Mouse (Mus musculus) heart, embryonic 13.5 days (tissue): ENCODE results near the gene Ppp5c. TPM values are rescaled to one million over a fixed set of nuclear protein-coding genes. Genes with fewer than 3 reads are reported as not detected.

Experiments used
- ATAC-seq: fragments of 200-750 bp; cut with Nextera tagmentation; 2 replicates; pipeline ENCODE4 v1.8.0; 2017; ENCODE audit warnings: moderate TSS enrichment; ENCODE audit not compliant: insufficient number of reproducible peaks, low FRiP score, low TSS enrichment; ENCODE audit errors: extremely low read depth
- H3K27ac ChIP-seq: fragments of 300-500 bp; sonication (generic); replicated peaks from 2 replicates; pipeline ENCODE4 v1.5.1; 2015; ENCODE audit warnings: moderate library complexity, mild to moderate bottlenecking, inconsistent platforms
- H3K27me3 ChIP-seq: fragments of 300-500 bp; sonication (generic); replicated peaks from 2 replicates; pipeline ENCODE4 v1.6.1; 2015; ENCODE audit warnings: mild to moderate bottlenecking, inconsistent platforms
- H3K36me3 ChIP-seq: fragments of 300-500 bp; sonication (generic); 2 replicates; pipeline ENCODE4 v1.6.1; 2015; ENCODE audit warnings: mild to moderate bottlenecking, inconsistent platforms
- H3K4me1 ChIP-seq: fragments of 300-500 bp; sonication (generic); 2 replicates; pipeline ENCODE4 v1.6.1; 2015; ENCODE audit warnings: inconsistent platforms
- H3K4me2 ChIP-seq: fragments of 300-500 bp; sonication (generic); 2 replicates; pipeline ENCODE4 v1.6.1; 2015; ENCODE audit warnings: inconsistent platforms, mild to moderate bottlenecking, moderate library complexity
- H3K4me3 ChIP-seq: fragments of 300-500 bp; sonication (generic); 2 replicates; pipeline ENCODE4 v1.5.1; 2015; ENCODE audit warnings: moderate library complexity, mild to moderate bottlenecking, inconsistent platforms
- H3K9ac ChIP-seq: fragments of 300-500 bp; sonication (generic); 2 replicates; pipeline ENCODE4 v1.6.1; 2015; ENCODE audit warnings: inconsistent platforms, mild to moderate bottlenecking, moderate library complexity
- H3K9me3 ChIP-seq: fragments of 300-500 bp; sonication (generic); 2 replicates; pipeline ENCODE4 v1.6.1; 2016; ENCODE audit warnings: inconsistent platforms
- WGBS: fragments of 180-500 bp; shearing (Covaris S2); methylation state at CpG from one replicate; pipeline ENCODE4 v1.1.7; 2015; ENCODE audit warnings: mixed read lengths; 5-methylcytosine and 5-hydroxymethylcytosine counted together
- polyA plus RNA-seq: library from polyadenylated mRNA; unstranded; fragments of >200 nt; fragmentation: Nextera tagmentation; extraction: Ambion mirVana; gene quantifications from 2 replicates; pipeline ENCODE4 v1.2.1, GENCODE M21; 2015

The Ppp5c gene
- polyA plus RNA-seq, 1 experiment from 2014 or later = 82.3 TPM

- WGBS = 23% methylated on average over 9 of the region's 9 CpGs
- peak overlapping the region; percentile 78 for H3K4me3 ChIP-seq
- peak; percentile 7; the same call in 1 of the 2 replicates for ATAC-seq
These were observed 32.5 kb upstream of the Ppp5c start for GRCm38 (mm10) chr7:17060031-17060781.

GRCm38 (mm10) chr7:17059463-17059844 is 31.7 kb upstream of the Ppp5c start:
- peaks cover 78% of the 10 kb centered on the region for H3K4me1 ChIP-seq
- ATAC-seq = no peak
- 57% methylated on average over 3 of the region's 3 CpGs for WGBS
- H3K9ac ChIP-seq = peak overlapping the region; percentile 93
- H3K27ac ChIP-seq = peak overlapping the region; percentile 99
- peak overlapping the region; percentile 78 for H3K4me3 ChIP-seq
- no peaks in the 10 kb centered on the region for H3K27me3 ChIP-seq
- peaks cover 13% of the 10 kb centered on the region for H3K36me3 ChIP-seq
- peak overlapping the region; percentile 92 for H3K4me2 ChIP-seq
- H3K9me3 ChIP-seq = no peaks in the 10 kb centered on the region

More at GRCm38 (mm10) chr7:17060031-17060781, 32.5 kb upstream of the Ppp5c start:
- peak overlapping the region; percentile 92 for H3K4me2 ChIP-seq
- H3K9ac ChIP-seq = peak overlapping the region; percentile 93
- H3K4me1 ChIP-seq = peaks cover 75% of the 10 kb centered on the region
- no peaks in the 10 kb centered on the region for H3K27me3 ChIP-seq
- H3K36me3 ChIP-seq = peaks cover 5% of the 10 kb centered on the region
- peak overlapping the region; percentile 99 for H3K27ac ChIP-seq
- H3K9me3 ChIP-seq = no peaks in the 10 kb centered on the region

GRCm38 (mm10) chr7:17058816-17059462 is 31.2 kb upstream of the Ppp5c start:
- 30% methylated on average over 8 of the region's 8 CpGs for WGBS
- Histone ChIP-seq H3K4me3 (peak overlapping the region; percentile 33), H3K9ac (peak overlapping the region; percentile 93), H3K9me3 (no peaks in the 10 kb centered on the region), H3K4me2 (peak overlapping the region; percentile 92), H3K4me1 (peaks cover 78% of the 10 kb centered on the region), H3K27me3 (no peaks in the 10 kb centered on the region), H3K36me3 (peaks cover 18% of the 10 kb centered on the region), H3K27ac (peak overlapping the region; percentile 99)
- no peak for ATAC-seq

GRCm38 (mm10) chr7:17058071-17058689 is 30.5 kb upstream of the Ppp5c start:
- peaks cover 25% of the 10 kb centered on the region for H3K36me3 ChIP-seq
- H3K4me2 ChIP-seq = peak overlapping the region; percentile 92
- H3K9me3 ChIP-seq = no peaks in the 10 kb centered on the region
- peak; percentile 64 for ATAC-seq
- under 1% methylated on average over 15 of the region's 16 CpGs for WGBS
- H3K4me1 ChIP-seq = peaks cover 76% of the 10 kb centered on the region
- H3K4me3 ChIP-seq = peak overlapping the region; percentile 33
- H3K27ac ChIP-seq = peak overlapping the region; percentile 99
- peak overlapping the region; percentile 93 for H3K9ac ChIP-seq
- no peaks in the 10 kb centered on the region for H3K27me3 ChIP-seq

GRCm38 (mm10) chr7:17056601-17057523 is 29.1 kb upstream of the Ppp5c start:
- no peaks in the 10 kb centered on the region for H3K27me3 ChIP-seq
- ATAC-seq = peak; percentile 23; the same call in 1 of the 2 replicates
- no peaks in the 10 kb centered on the region for H3K9me3 ChIP-seq
- WGBS = 21% methylated on average over 14 of the region's 14 CpGs
- H3K4me3 ChIP-seq = peak overlapping the region; percentile 69
- H3K4me1 ChIP-seq = peaks cover 69% of the 10 kb centered on the region
- peaks cover 34% of the 10 kb centered on the region for H3K36me3 ChIP-seq
- peak overlapping the region; percentile 99 for H3K27ac ChIP-seq
- H3K9ac ChIP-seq = peak overlapping the region; percentile 87
- H3K4me2 ChIP-seq = peak overlapping the region; percentile 94

- Histone ChIP-seq H3K4me1 (peaks cover 66% of the 10 kb centered on the region), H3K4me2 (peak overlapping the region; percentile 94), H3K27ac (peak overlapping the region; percentile 99), H3K9ac (peak overlapping the region; percentile 87), H3K36me3 (peaks cover 38% of the 10 kb centered on the region), H3K27me3 (no peaks in the 10 kb centered on the region), H3K4me3 (peak overlapping the region; percentile 69), H3K9me3 (no peaks in the 10 kb centered on the region)
- WGBS = under 1% methylated on average over 42 of the region's 42 CpGs
- peak; percentile 81 for ATAC-seq
These were observed 28.4 kb upstream of the Ppp5c start for GRCm38 (mm10) chr7:17056081-17056581.

GRCm38 (mm10) chr7:17055287-17055946 is 27.7 kb upstream of the Ppp5c start:
- Histone ChIP-seq H3K9ac (peak overlapping the region; percentile 87), H3K4me1 (peaks cover 60% of the 10 kb centered on the region), H3K4me2 (peak overlapping the region; percentile 94), H3K36me3 (peaks cover 44% of the 10 kb centered on the region), H3K27me3 (no peaks in the 10 kb centered on the region), H3K4me3 (peak overlapping the region; percentile 69), H3K9me3 (no peaks in the 10 kb centered on the region), H3K27ac (peak overlapping the region; percentile 99)
- ATAC-seq = no peak
- WGBS = 91% methylated on average over 4 of the region's 4 CpGs

- Histone ChIP-seq H3K9ac (no peak overlapping the region), H3K4me2 (no peak overlapping the region), H3K9me3 (no peaks in the 10 kb centered on the region), H3K36me3 (peaks cover 53% of the 10 kb centered on the region), H3K27ac (no peak overlapping the region), H3K4me3 (no peak overlapping the region), H3K4me1 (peaks cover 52% of the 10 kb centered on the region), H3K27me3 (no peaks in the 10 kb centered on the region)
- ATAC-seq = no peak
- whole genome bisulfite sequencing = 83% methylated on average over 16 of the region's 16 CpGs
These were observed 26.7 kb upstream of the Ppp5c start for GRCm38 (mm10) chr7:17054325-17054989.

GRCm38 (mm10) chr7:17050933-17051594 is 23.3 kb upstream of the Ppp5c start:
- H3K4me1 ChIP-seq = peaks cover 18% of the 10 kb centered on the region
- H3K4me2 ChIP-seq = no peak overlapping the region
- ATAC-seq = no peak
- no peaks in the 10 kb centered on the region for H3K27me3 ChIP-seq
- H3K27ac ChIP-seq = no peak overlapping the region
- peaks cover 82% of the 10 kb centered on the region for H3K36me3 ChIP-seq
- 15% methylated on average over 14 of the region's 17 CpGs for WGBS
- no peak overlapping the region for H3K9ac ChIP-seq
- H3K9me3 ChIP-seq = no peaks in the 10 kb centered on the region
- no peak overlapping the region for H3K4me3 ChIP-seq
